Mouse (Mus musculus) thymus, postnatal 25 days (tissue): Measurements from ENCODE around the gene Stmn1.
"Not testable (repeated sequence)": the region's sequence is repeated elsewhere in the genome, so short reads cannot be mapped to it uniquely, and the experiment has no call there.

Experiments used
- DNase-seq: peaks from one replicate; pipeline ENCODE4 v3.0.0; 2022

The Stmn1 gene

GRCm38 (mm10) chr4:134489986-134490665, 22.0 kb downstream of the Stmn1 start:
- no peak for DNase-seq

- peak; percentile 35 for DNase-seq
These were observed 23.6 kb downstream of the Stmn1 start for GRCm38 (mm10) chr4:134491716-134492115.

- DNase-seq = not testable (repeated sequence)
These were observed 26.0 kb downstream of the Stmn1 start for GRCm38 (mm10) chr4:134494161-134494560.

- peak; percentile 77 for DNase-seq
These were observed 26.8 kb downstream of the Stmn1 start for GRCm38 (mm10) chr4:134494780-134495545.

- DNase-seq = peak; percentile 23
These were observed 27.4 kb downstream of the Stmn1 start for GRCm38 (mm10) chr4:134495546-134495923.

GRCm38 (mm10) chr4:134496595-134497210, 28.6 kb downstream of the Stmn1 start, which contains the start of gene Paqr7:
Paqr7 (plus strand) TSS chr4:134496697.
- peak; percentile 75 for DNase-seq

GRCm38 (mm10) chr4:134497223-134497622, 29.1 kb downstream of the Stmn1 start:
- DNase-seq = no peak

GRCm38 (mm10) chr4:134497986-134498731, 30.0 kb downstream of the Stmn1 start:
- no peak for DNase-seq

GRCm38 (mm10) chr4:134498983-134499382, 30.9 kb downstream of the Stmn1 start:
- not testable (repeated sequence) for DNase-seq

GRCm38 (mm10) chr4:134501095-134501494, 33.0 kb downstream of the Stmn1 start:
- no peak for DNase-seq

GRCm38 (mm10) chr4:134503686-134504357, 35.7 kb downstream of the Stmn1 start:
- DNase-seq = no peak

- no peak for DNase-seq
These were observed 37.2 kb downstream of the Stmn1 start for GRCm38 (mm10) chr4:134505303-134505789.

GRCm38 (mm10) chr4:134505966-134506594, 38.0 kb downstream of the Stmn1 start:
- no peak for DNase-seq

GRCm38 (mm10) chr4:134506713-134507112, 38.6 kb downstream of the Stmn1 start:
- DNase-seq = no peak

GRCm38 (mm10) chr4:134510396-134510795, 42.3 kb downstream of the Stmn1 start:
- DNase-seq = no peak

GRCm38 (mm10) chr4:134510845-134511411, 42.8 kb downstream of the Stmn1 start, which contains the start of gene Aunip:
Aunip (plus strand) TSS chr4:134510999.
- peak; percentile 86 for DNase-seq

GRCm38 (mm10) chr4:134511730-134512129, 43.6 kb downstream of the Stmn1 start:
- no peak for DNase-seq

- peak; percentile 40 for DNase-seq
These were observed 44.7 kb downstream of the Stmn1 start for GRCm38 (mm10) chr4:134512798-134513197.

GRCm38 (mm10) chr4:134514309-134514930, 46.3 kb downstream of the Stmn1 start:
- no peak for DNase-seq

GRCm38 (mm10) chr4:134515614-134516013, 47.5 kb downstream of the Stmn1 start:
- DNase-seq = no peak

- no peak for DNase-seq
These were observed 48.9 kb downstream of the Stmn1 start for GRCm38 (mm10) chr4:134516981-134517380.
